Mouse (Mus musculus) hindbrain, postnatal 0 days (tissue): ENCODE data around the gene Fpr1. TPM values are rescaled to one million over a fixed set of nuclear protein-coding genes. Genes with fewer than 3 reads are reported as not detected.
"Not testable (repeated sequence)": the region's sequence is repeated elsewhere in the genome, so short reads cannot be mapped to it uniquely, and the experiment has no call there.

Experiments used
- ATAC-seq: fragments of 200-750 bp; cut with Nextera tagmentation; 2 replicates; pipeline ENCODE4 v1.8.0; 2017; ENCODE audit warnings: mild to moderate bottlenecking, moderate TSS enrichment, moderate library complexity
- DNase-seq: peaks from one replicate; pipeline ENCODE4 v3.0.0-alpha.2; 2015; ENCODE audit warnings: low spot score
- H3K27ac ChIP-seq: fragments of 300-500 bp; sonication (generic); 2 replicates; pipeline ENCODE4 v1.5.1; 2014; ENCODE audit warnings: mild to moderate bottlenecking
- H3K27me3 ChIP-seq: fragments of 300-500 bp; sonication (generic); 2 replicates; pipeline ENCODE4 v1.6.1; 2014; ENCODE audit warnings: low read length, mixed read lengths; ENCODE audit not compliant: insufficient read depth
- H3K36me3 ChIP-seq: fragments of 300-500 bp; sonication (generic); 2 replicates; pipeline ENCODE4 v1.6.1; 2014; ENCODE audit warnings: low read length, mixed read lengths; ENCODE audit not compliant: insufficient read depth
- H3K4me1 ChIP-seq: fragments of 300-500 bp; sonication (generic); 2 replicates; pipeline ENCODE4 v1.6.1; 2014; ENCODE audit warnings: antibody characterized with exemption, low read length, mixed read lengths; ENCODE audit not compliant: insufficient read depth
- H3K4me2 ChIP-seq: fragments of 300-500 bp; sonication (generic); 2 replicates; pipeline ENCODE4 v1.6.1; 2014; ENCODE audit warnings: low read depth, mild to moderate bottlenecking, low read length, moderate library complexity, mixed read lengths
- H3K4me3 ChIP-seq: fragments of 300-500 bp; sonication (generic); 2 replicates; pipeline ENCODE4 v1.5.1; 2014; ENCODE audit warnings: low read length
- H3K9ac ChIP-seq: fragments of 300-500 bp; sonication (generic); replicated peaks from 2 replicates; pipeline ENCODE4 v1.6.1; 2014; ENCODE audit warnings: mild to moderate bottlenecking, low read length, moderate library complexity, mixed read lengths
- H3K9me3 ChIP-seq: fragments of 300-500 bp; sonication (generic); 2 replicates; pipeline ENCODE4 v1.6.1; 2016; ENCODE audit warnings: low read length, mixed read lengths
- CTCF ChIP-seq: IDR thresholded peaks from 2 replicates; pipeline ENCODE4 v1.5.1; 2016; ENCODE audit warnings: antibody characterized with exemption, control low read depth, low read depth
- WGBS: fragments of 180-500 bp; shearing (Covaris S2); extraction: QIAGEN DNeasy Blood & Tissue Kit; methylation state at CpG from one replicate; pipeline ENCODE4 v1.1.7; 2014; 5-methylcytosine and 5-hydroxymethylcytosine counted together
- polyA plus RNA-seq: library from polyadenylated mRNA; unstranded; fragments of >200 nt; fragmentation: Nextera tagmentation; extraction: Ambion mirVana; gene quantifications from 2 replicates; pipeline ENCODE4 v1.2.1, GENCODE M21; 2015
- total RNA-seq: library from RNA; depleted of rRNA; stranded (reverse); fragments of >200 nt; gene quantifications from 2 replicates; pipeline ENCODE4 v1.2.3, GENCODE M21; 2014; rRNA removed

Gene Fpr1
- not detected in 2 replicates for total RNA-seq
- polyA plus RNA-seq = not detected in 2 replicates

DNA sequence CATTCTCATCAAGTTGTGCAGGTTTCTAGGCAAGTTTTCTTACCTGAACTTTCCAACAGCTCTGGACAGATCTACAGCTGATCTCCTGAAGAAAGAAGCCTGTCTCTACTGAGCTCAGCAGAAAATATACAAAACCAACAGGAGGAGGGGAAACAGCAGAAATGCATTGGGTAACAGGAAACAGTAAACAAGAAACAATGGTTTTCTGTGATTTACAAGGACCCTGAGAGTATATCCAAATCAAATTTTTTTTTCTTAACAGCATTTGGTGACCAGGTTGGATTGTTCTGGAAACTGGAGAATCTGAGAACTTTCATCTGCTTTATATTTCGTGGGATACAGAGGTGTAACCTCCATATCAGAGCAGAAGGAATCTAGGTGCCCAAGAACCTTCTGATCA, at the start of gene Fpr1:
Gene Fpr1 (minus strand): TSS at position 101 of the 400 bp plus-strand sequence.
- ATAC-seq (no peak), DNase-seq (no peak)
- Histone ChIP-seq H3K9ac (no peak within 1 kb of the TSS), H3K9me3 (no peaks in the 10 kb centered on the region), H3K4me3 (no peak within 1 kb of the TSS), H3K4me1 (no peaks in the 10 kb centered on the region), H3K27me3 (no peaks in the 10 kb centered on the region), H3K27ac (no peak within 1 kb of the TSS), H3K4me2 (no peak within 1 kb of the TSS), H3K36me3 (no peaks in the 10 kb centered on the region)
- TF ChIP-seq CTCF = no peak
- WGBS = 53% methylated on average over 1 of the region's 1 CpGs

DNA sequence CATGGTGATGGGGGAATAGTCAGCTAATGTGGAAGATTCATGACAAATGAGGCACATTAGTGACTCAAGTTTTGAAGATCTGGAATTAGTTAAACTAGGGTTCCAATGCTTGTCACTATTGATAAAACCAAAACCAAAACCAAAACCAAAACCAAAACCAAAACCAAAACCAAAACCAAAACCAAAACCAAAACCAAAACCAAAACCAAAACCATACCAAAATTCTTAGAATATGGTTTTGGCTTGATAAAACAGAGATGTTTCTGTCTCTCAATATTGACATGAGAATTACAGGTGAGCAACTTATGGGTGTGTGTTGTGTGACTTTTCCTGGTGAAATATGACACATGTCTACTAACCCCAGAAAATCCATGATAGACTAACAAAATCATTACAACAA, 34.0 kb upstream of the Fpr1 start:
- DNase-seq (no peak), ATAC-seq (no peak)
- no peak overlapping the region for H3K4me2 ChIP-seq
- no peak overlapping the region for H3K9ac ChIP-seq
- H3K4me1 ChIP-seq = no peaks in the 10 kb centered on the region
- no peak overlapping the region for H3K4me3 ChIP-seq
- no peaks in the 10 kb centered on the region for H3K9me3 ChIP-seq
- H3K36me3 ChIP-seq = no peaks in the 10 kb centered on the region
- H3K27me3 ChIP-seq = no peaks in the 10 kb centered on the region
- no peak overlapping the region for H3K27ac ChIP-seq
- TF ChIP-seq CTCF = no peak

DNA sequence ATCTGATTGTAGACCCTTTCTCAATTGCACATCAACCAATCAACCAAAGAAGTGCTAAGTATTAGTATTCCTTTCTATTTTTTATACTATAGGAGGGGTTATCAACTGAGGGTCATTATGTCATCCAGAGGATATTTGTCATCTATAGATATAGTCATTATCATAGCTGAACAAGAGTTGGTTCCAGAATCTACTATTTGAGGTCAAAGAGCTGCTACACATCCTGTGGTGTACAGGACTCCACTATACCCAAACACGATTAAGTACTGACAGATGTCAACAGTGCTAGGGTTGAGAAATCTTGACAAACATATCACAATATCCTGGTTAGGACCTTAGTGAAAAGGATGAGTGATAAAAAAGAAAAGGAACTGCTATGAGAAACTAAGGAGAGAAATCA, 33.6 kb upstream of the Fpr1 start:
- 96% methylated on average over 1 of the region's 1 CpGs for WGBS
- H3K9me3 ChIP-seq = no peaks in the 10 kb centered on the region
- no peak overlapping the region for H3K4me2 ChIP-seq
- no peak overlapping the region for H3K9ac ChIP-seq
- no peak overlapping the region for H3K4me3 ChIP-seq
- H3K27ac ChIP-seq = no peak overlapping the region
- no peak for TF ChIP-seq CTCF
- H3K36me3 ChIP-seq = no peaks in the 10 kb centered on the region
- no peak for DNase-seq
- H3K4me1 ChIP-seq = no peaks in the 10 kb centered on the region
- H3K27me3 ChIP-seq = no peaks in the 10 kb centered on the region
- ATAC-seq = no peak

DNA sequence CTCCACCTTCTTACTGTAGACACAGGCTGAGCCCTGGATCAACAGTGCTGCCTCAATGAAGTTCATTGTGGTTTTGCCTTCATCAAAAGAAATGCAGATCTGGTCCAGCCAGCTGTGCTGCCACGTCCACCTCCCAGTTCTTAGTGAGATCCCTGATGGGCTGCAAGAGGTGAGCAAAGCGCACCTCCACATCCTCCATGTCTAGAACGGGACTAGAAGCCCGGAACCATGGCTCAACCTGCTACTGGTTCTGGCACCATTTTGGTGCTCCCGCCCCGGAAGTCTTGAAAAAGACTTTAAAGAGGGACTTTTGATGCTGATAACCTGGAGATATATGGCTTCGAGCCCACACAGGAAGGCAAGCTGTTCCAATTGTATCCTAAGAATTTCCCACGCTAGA, 28.9 kb upstream of the Fpr1 start:
- H3K9me3 ChIP-seq, H3K27me3 ChIP-seq, H3K4me1 ChIP-seq, H3K36me3 ChIP-seq, H3K4me3 ChIP-seq, DNase-seq, H3K4me2 ChIP-seq, H3K27ac ChIP-seq, H3K9ac ChIP-seq, ATAC-seq: not testable (repeated sequence)
- WGBS = 90% methylated on average over 8 of the region's 8 CpGs

DNA sequence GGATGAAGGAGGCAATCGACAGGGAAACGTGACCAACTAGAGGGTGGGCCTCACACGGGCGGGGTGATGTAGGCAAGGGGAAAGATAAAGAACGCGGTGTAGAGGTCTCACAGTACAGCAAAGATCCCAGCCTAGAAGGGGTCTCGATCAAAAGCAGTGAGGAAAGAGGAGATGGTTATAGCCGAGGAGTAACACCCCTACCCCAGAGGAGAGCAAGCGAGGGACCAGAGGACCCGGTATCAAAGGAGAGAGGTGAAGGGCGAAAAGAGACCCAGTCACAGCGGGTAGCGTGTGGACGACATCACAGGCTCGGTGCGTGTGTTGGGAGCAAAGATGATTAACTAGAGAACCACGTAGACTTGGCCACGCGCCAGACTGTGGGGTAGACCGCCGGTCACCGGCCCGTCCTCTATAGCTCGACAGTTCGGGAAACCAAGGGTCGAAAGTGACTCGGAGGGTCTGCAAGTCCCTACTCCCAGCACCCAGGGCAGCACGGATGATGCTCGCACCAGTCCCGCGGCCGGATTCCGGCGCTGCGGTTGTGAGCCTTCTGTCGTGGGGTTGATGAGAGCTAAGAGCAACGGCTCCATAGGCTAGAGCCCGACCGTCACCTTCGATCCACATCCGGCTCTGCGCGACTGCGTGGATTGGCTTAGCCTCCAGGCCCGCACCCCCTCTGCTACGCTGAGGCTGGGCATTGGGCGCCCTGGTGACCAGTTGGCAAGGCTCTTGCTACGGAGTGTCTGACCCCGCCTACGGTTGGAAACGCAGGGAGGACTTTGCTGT, 26.1 kb upstream of the Fpr1 start:
- WGBS = 19% methylated on average over 51 of the region's 51 CpGs
- no peaks in the 10 kb centered on the region for H3K36me3 ChIP-seq
- peak overlapping the region; percentile 67 for H3K4me2 ChIP-seq
- no peaks in the 10 kb centered on the region for H3K9me3 ChIP-seq
- no peaks in the 10 kb centered on the region; the same call in 1 of the 2 replicates for H3K4me1 ChIP-seq
- DNase-seq (peak; percentile 95), ATAC-seq (peak; percentile 100)
- H3K9ac ChIP-seq = peak overlapping the region; percentile 67
- H3K27me3 ChIP-seq = no peaks in the 10 kb centered on the region
- H3K4me3 ChIP-seq = peak overlapping the region; percentile 49
- peak overlapping the region; percentile 79 for H3K27ac ChIP-seq
- no peak for TF ChIP-seq CTCF

DNA sequence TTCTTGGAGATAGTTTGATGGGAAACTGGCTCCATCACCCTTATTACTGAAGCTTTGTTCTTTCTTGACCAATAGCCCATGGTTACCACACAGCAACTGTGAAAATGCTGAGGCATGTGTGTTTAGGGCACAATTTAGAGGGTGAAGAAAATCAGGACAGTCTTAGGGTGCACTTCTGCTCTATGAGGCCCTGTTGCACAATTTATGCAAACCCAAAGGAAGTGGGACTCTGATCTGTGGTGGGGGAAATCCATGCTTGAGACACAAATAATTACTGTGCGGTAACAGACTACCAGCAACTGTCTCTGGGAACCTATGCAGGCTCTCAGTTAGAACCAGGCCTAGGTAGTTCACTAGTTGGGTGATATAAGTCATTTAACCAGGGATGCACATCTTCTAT, 17.0 kb upstream of the Fpr1 start:
- Histone ChIP-seq H3K27ac (no peak overlapping the region), H3K36me3 (no peaks in the 10 kb centered on the region), H3K27me3 (no peaks in the 10 kb centered on the region), H3K4me3 (no peak overlapping the region), H3K4me2 (no peak overlapping the region), H3K9me3 (no peaks in the 10 kb centered on the region), H3K4me1 (no peaks in the 10 kb centered on the region), H3K9ac (no peak overlapping the region)
- TF ChIP-seq CTCF = no peak
- no peak for DNase-seq
- 93% methylated on average over 1 of the region's 1 CpGs for WGBS
- ATAC-seq = no peak

DNA sequence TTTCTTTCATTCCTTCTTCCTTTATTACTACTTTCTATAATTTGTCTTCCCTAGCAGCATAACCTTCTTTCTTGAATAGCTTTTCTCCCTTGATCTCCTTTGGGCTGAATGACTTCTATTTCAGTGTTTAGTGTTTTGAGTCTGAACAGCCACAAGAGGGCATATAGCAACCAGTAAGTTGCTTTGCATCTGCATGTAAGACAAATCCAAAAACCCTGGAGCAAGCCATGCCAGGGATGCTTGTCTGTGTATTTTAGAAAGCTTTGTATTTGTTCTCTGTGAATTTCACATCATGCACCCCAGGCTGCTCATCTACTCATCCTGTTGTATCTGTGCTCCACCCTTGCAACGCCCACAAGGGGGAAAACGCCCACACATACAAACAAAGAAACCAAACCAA, 15.5 kb upstream of the Fpr1 start:
- no peaks in the 10 kb centered on the region for H3K27me3 ChIP-seq
- TF ChIP-seq CTCF = peak; percentile 72
- no peak overlapping the region for H3K4me3 ChIP-seq
- H3K4me2 ChIP-seq = no peak overlapping the region
- no peaks in the 10 kb centered on the region for H3K36me3 ChIP-seq
- no peaks in the 10 kb centered on the region for H3K4me1 ChIP-seq
- ATAC-seq (peak; percentile 51; the same call in 1 of the 2 replicates), DNase-seq (peak; percentile 72)
- H3K27ac ChIP-seq = no peak overlapping the region
- H3K9ac ChIP-seq = no peak overlapping the region
- H3K9me3 ChIP-seq = no peaks in the 10 kb centered on the region
- WGBS = 88% methylated on average over 2 of the region's 2 CpGs
